Mouse (Mus musculus) lung, embryonic 16.5 days (tissue): ENCODE data around the gene Ehd1. TPM values are rescaled to one million over a fixed set of nuclear protein-coding genes. Genes with fewer than 3 reads are reported as not detected.

Source experiments
- ATAC-seq: fragments of 200-750 bp; cut with Nextera tagmentation; 2 replicates; pipeline ENCODE4 v1.8.0; 2017; ENCODE audit warnings: low read depth, mild to moderate bottlenecking, moderate library complexity
- H3K27ac ChIP-seq: fragments of 300-500 bp; sonication (generic); 2 replicates; pipeline ENCODE4 v1.5.1; 2014; ENCODE audit warnings: mild to moderate bottlenecking, control low read depth, low read length
- H3K27me3 ChIP-seq: fragments of 300-500 bp; sonication (generic); 2 replicates; pipeline ENCODE4 v1.6.1; 2014; ENCODE audit warnings: low read depth, low read length, mixed read lengths; ENCODE audit not compliant: control insufficient read depth, insufficient read depth
- H3K36me3 ChIP-seq: fragments of 300-500 bp; sonication (generic); 2 replicates; pipeline ENCODE4 v1.6.1; 2014; ENCODE audit warnings: low read length; ENCODE audit not compliant: control insufficient read depth, insufficient read depth
- H3K4me1 ChIP-seq: fragments of 300-500 bp; sonication (generic); replicated peaks from 2 replicates; pipeline ENCODE4 v1.6.1; 2014; ENCODE audit warnings: low read length, mixed read lengths; ENCODE audit not compliant: control insufficient read depth, insufficient read depth
- H3K4me2 ChIP-seq: fragments of 300-500 bp; sonication (generic); 2 replicates; pipeline ENCODE4 v1.6.1; 2014; ENCODE audit warnings: low read depth, low read length, control low read depth
- H3K4me3 ChIP-seq: fragments of 300-500 bp; sonication (generic); 2 replicates; pipeline ENCODE4 v1.5.1; 2014; ENCODE audit warnings: mild to moderate bottlenecking, low read length, control low read depth
- H3K9ac ChIP-seq: fragments of 300-500 bp; sonication (generic); 2 replicates; pipeline ENCODE4 v1.6.1; 2014; ENCODE audit warnings: low read length, control low read depth
- H3K9me3 ChIP-seq: fragments of 300-500 bp; sonication (generic); 2 replicates; pipeline ENCODE4 v1.6.1; 2016; ENCODE audit warnings: low read length; ENCODE audit not compliant: control insufficient read depth
- WGBS: fragments of 180-500 bp; shearing (Covaris S2); extraction: QIAGEN DNeasy Blood & Tissue Kit; methylation state at CpG from one replicate; pipeline ENCODE4 v1.1.7; 2014; 5-methylcytosine and 5-hydroxymethylcytosine counted together
- polyA plus RNA-seq: library from polyadenylated mRNA; unstranded; fragments of >200 nt; fragmentation: Nextera tagmentation; extraction: Ambion mirVana; gene quantifications from 2 replicates; pipeline ENCODE4 v1.2.1, GENCODE M21; 2015

Ehd1 gene
- polyA plus RNA-seq, 1 experiment from 2014 or later = 77.9 TPM

DNA sequence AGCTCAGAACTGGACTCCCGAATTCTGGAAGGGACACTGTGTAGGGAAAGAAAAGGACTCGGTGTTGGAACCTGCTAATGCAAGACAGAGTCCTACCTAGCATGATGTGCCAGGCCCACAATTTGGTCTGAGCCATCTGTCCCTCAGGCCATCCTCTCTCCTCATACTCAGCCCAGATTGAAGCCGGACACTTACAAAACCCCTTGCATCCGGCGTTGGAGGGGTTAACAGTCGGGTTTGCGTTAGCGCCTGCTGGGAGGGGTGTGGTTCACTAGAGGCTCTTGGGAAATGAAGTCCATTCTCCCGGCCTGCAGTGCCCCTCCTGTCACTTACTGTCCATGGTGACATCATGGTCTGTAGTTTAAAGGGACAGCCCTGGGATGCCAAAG is 40.5 kb upstream of the Ehd1 start:
- peak; percentile 92 for ATAC-seq
- Histone ChIP-seq H3K36me3 (peaks cover 4% of the 10 kb centered on the region), H3K4me3 (peak overlapping the region; percentile 87), H3K9me3 (no peaks in the 10 kb centered on the region), H3K4me2 (peak overlapping the region; percentile 92), H3K27me3 (no peaks in the 10 kb centered on the region), H3K4me1 (peaks cover 12% of the 10 kb centered on the region), H3K9ac (peak overlapping the region; percentile 84), H3K27ac (peak overlapping the region; percentile 99)
- whole genome bisulfite sequencing = 0% methylated on average over 9 of the region's 9 CpGs

GRCm38 (mm10) chr19:6236842-6237241 is 39.7 kb upstream of the Ehd1 start:
- H3K27ac ChIP-seq = no peak overlapping the region
- H3K9ac ChIP-seq = no peak overlapping the region
- no peak for ATAC-seq
- no peaks in the 10 kb centered on the region for H3K36me3 ChIP-seq
- H3K4me3 ChIP-seq = no peak overlapping the region
- WGBS = 71% methylated on average over 7 of the region's 7 CpGs
- no peak overlapping the region for H3K4me2 ChIP-seq
- peaks cover 12% of the 10 kb centered on the region for H3K4me1 ChIP-seq
- H3K27me3 ChIP-seq = no peaks in the 10 kb centered on the region
- H3K9me3 ChIP-seq = no peaks in the 10 kb centered on the region

- Histone ChIP-seq H3K27ac (no peak overlapping the region), H3K36me3 (no peaks in the 10 kb centered on the region), H3K9me3 (no peaks in the 10 kb centered on the region), H3K4me1 (peaks cover 20% of the 10 kb centered on the region), H3K27me3 (no peaks in the 10 kb centered on the region), H3K4me3 (no peak overlapping the region), H3K4me2 (no peak overlapping the region), H3K9ac (no peak overlapping the region)
- no peak for ATAC-seq
These were observed 37.8 kb upstream of the Ehd1 start for GRCm38 (mm10) chr19:6238740-6239139.

DNA sequence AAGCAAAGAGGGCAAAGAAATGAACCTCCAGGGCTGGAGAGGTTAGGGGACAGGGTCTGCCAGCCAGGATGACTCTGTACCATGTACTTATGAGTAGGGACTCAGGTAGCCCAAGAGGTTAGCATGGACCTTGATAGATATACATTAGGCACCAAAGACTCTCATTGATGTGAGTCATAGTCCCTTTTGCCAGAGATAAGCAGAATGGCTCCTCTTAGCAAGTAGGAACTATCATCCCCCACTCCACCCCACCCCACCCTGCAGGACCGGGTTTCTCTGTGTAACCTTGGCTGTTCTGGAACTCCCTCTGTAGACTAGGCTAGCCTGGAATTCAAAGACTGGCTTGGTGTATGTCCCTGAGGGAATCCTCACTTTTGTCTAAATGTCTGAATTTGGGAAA is 36.4 kb upstream of the Ehd1 start:
- peaks cover 9% of the 10 kb centered on the region for H3K4me1 ChIP-seq
- no peak overlapping the region for H3K9ac ChIP-seq
- no peak overlapping the region for H3K4me2 ChIP-seq
- no peak overlapping the region for H3K27ac ChIP-seq
- H3K27me3 ChIP-seq = no peaks in the 10 kb centered on the region
- H3K9me3 ChIP-seq = no peaks in the 10 kb centered on the region
- WGBS = 37% methylated on average over 1 of the region's 1 CpGs
- H3K4me3 ChIP-seq = no peak overlapping the region
- H3K36me3 ChIP-seq = peaks cover 3% of the 10 kb centered on the region; the same call in 1 of the 2 replicates
- ATAC-seq = no peak

DNA sequence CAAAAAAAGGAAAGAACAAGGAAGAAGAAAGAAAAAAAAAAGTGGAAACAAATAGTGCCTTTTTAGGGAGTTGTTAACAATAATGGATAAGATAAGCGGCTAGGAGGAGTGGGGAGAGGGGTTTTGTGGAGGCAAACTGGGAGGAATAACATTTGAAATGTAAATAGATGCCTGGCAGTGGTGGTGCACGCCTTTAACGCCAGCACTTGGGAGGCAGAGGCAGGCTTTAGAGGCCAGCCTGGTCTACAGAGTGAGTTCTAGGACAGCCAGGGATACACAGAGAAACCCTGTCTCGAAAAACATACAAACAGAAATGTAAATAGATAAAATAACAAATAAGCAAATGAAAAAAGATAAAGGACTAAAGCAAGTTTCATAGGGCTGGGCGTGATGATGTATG is 35.8 kb upstream of the Ehd1 start:
- no peaks in the 10 kb centered on the region for H3K9me3 ChIP-seq
- H3K27ac ChIP-seq = peak overlapping the region; percentile 21; the same call in 1 of the 2 replicates
- peak overlapping the region; percentile 95 for H3K4me3 ChIP-seq
- peaks cover 8% of the 10 kb centered on the region for H3K4me1 ChIP-seq
- peak overlapping the region; percentile 43 for H3K4me2 ChIP-seq
- H3K36me3 ChIP-seq = peaks cover 3% of the 10 kb centered on the region; the same call in 1 of the 2 replicates
- ATAC-seq = no peak
- H3K9ac ChIP-seq = peak overlapping the region; percentile 40; the same call in 1 of the 2 replicates
- WGBS = 25% methylated on average over 5 of the region's 5 CpGs
- no peaks in the 10 kb centered on the region for H3K27me3 ChIP-seq

DNA sequence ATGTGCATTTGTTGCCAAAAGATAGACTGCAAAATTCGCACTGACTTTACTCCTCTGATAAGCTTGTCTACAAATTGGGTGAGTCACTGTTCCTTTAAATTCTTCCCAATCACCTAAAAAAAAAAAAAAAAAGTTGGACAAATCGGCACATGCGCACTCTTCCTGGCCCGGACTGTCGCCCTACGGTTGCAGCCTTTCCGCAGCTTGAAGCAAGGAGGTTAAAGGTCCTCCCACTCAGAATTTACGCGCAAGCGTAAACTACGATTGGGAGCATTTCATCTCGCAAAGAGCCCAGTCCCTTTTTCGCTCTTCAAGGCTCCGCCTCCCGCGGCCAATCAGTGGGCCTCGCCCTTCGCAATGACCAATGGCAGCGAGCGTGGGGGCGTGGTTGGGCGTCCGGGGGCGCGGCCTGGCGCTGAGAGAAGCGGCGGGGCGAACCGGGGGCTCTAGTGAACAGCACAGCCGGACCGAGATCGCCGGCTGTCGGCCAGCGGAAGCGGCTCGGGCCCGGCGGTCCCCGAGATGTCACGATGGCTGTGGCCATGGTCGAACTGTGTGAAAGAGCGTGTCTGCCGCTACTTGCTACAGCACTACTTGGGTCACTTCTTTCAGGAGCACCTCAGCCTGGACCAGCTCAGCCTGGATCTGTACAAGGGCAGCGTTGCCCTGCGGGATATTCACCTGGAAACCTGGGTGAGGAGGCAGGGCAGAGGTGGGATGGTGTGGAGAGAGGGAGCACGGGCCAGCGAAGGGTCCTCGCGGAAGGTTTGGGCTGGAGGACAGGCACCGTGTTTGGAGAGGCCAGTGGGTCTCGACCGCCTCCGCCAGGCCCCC is 35.0 kb upstream of the Ehd1 start, which contains the start of gene Atg2a:
Atg2a (plus strand) TSS at position 395 of the 834 bp plus-strand sequence.
- H3K4me3 ChIP-seq = peak within 1 kb of the TSS; percentile 95
- no peaks in the 10 kb centered on the region for H3K27me3 ChIP-seq
- under 1% methylated on average over 55 of the region's 55 CpGs for WGBS
- peak; percentile 96 for ATAC-seq
- H3K4me2 ChIP-seq = peak within 1 kb of the TSS; percentile 94
- H3K9me3 ChIP-seq = no peaks in the 10 kb centered on the region
- peaks cover 8% of the 10 kb centered on the region for H3K4me1 ChIP-seq
- peak within 1 kb of the TSS; percentile 97 for H3K9ac ChIP-seq
- peaks cover 6% of the 10 kb centered on the region; the same call in 1 of the 2 replicates for H3K36me3 ChIP-seq
- peak within 1 kb of the TSS; percentile 82 for H3K27ac ChIP-seq

DNA sequence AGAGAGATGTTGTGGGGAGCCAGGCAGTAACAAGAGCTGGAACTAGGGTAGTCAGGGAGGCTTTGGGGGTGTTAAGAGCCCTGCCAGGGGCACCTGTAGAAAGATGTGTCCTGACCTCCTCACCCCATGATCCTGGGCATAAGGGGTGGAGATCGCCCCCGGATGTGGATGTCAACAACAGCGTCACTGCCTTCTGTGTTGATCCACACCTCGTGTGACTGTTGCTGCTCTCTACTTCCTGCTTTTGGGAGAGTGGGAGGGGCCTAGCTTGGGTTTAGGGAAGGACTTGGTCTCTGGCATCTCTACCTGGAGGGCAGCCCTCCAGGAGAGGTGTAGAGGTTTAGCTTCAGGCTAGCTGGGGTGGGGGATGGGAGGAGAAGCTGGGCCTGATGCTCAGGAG is 34.2 kb upstream of the Ehd1 start:
- Histone ChIP-seq H3K4me3 (peak overlapping the region; percentile 95), H3K27me3 (no peaks in the 10 kb centered on the region), H3K4me1 (peaks cover 8% of the 10 kb centered on the region), H3K9ac (peak overlapping the region; percentile 97), H3K4me2 (peak overlapping the region; percentile 94), H3K9me3 (no peaks in the 10 kb centered on the region), H3K27ac (peak overlapping the region; percentile 82), H3K36me3 (peaks cover 13% of the 10 kb centered on the region; the same call in 1 of the 2 replicates)
- WGBS = 0% methylated on average over 4 of the region's 4 CpGs
- 0 out of 2 replicates have a peak, but pooled peaks have one; percentile 5 for ATAC-seq

DNA sequence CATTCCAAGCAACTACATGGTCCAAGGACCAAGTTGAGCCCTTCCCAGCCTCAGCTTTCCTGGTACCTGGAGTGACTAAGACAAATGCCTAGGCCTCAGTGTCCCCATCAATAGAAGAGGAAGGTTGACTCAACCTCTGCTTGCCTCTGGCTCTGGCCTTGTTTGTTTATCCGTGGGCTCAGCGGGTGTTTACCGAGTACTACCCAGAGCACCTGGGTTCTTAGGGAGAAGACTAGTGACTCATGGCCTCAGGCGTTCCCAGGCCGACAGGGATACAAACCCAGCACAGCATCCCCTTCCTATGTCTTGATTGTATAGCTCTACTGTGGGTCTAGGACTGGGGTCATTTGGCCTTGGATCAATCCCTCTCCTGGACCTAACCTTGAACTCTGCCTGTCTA is 33.3 kb upstream of the Ehd1 start:
- Histone ChIP-seq H3K27ac (no peak overlapping the region), H3K9me3 (no peaks in the 10 kb centered on the region), H3K9ac (no peak overlapping the region), H3K4me2 (no peak overlapping the region), H3K4me1 (peaks cover 8% of the 10 kb centered on the region), H3K27me3 (no peaks in the 10 kb centered on the region), H3K4me3 (no peak overlapping the region), H3K36me3 (peaks cover 22% of the 10 kb centered on the region)
- no peak for ATAC-seq
- 68% methylated on average over 5 of the region's 5 CpGs for WGBS

- H3K27me3 ChIP-seq = no peaks in the 10 kb centered on the region
- H3K27ac ChIP-seq = no peak overlapping the region
- H3K4me3 ChIP-seq = no peak overlapping the region
- no peak overlapping the region for H3K9ac ChIP-seq
- no peak for ATAC-seq
- H3K9me3 ChIP-seq = no peaks in the 10 kb centered on the region
- peaks cover 8% of the 10 kb centered on the region for H3K4me1 ChIP-seq
- 45% methylated on average over 1 of the region's 1 CpGs for WGBS
- peaks cover 24% of the 10 kb centered on the region for H3K36me3 ChIP-seq
- no peak overlapping the region for H3K4me2 ChIP-seq
These were observed 30.7 kb upstream of the Ehd1 start for GRCm38 (mm10) chr19:6245806-6246205.
